In genomic region chr6:146994236-146994635, GRCm38 (mm10) we compare ENCODE assay signal across 9 mouse cellular contexts. TPM values are rescaled to one million over a fixed set of nuclear protein-coding genes. Genes with fewer than 3 reads are reported as not detected.
DNase-seq lines count a peak whose midpoint lies in the region; ATAC-seq and TF ChIP-seq lines count a peak whose summit lies in the region.
"Had no signal": no experiment of that assay in that cellular context is flagged by ENCODE, and none has a peak within 500 bp of the region (broad histone marks: within the 10 kb centered on the region; RNA-seq: fewer than 3 reads in every experiment).

No protein-coding gene starts in this region.

- WGBS in thymus, adult 2 months, result 44% methylated on average over 5 of the region's 5 CpGs

- no peak for TF ChIP-seq CTCF in thymus, adult 2 months (IDR thresholded peaks at IDR 0.05; ENCODE audit: borderline replicate concordance, control insufficient read depth, extremely low read depth, insufficient read depth, low read length, poor library complexity)

- no peaks in the 10 kb centered on the region for H3K27me3 ChIP-seq in thymus, adult 2 months (ENCODE audit: control insufficient read depth, insufficient read depth, low read length)

- no peak overlapping the region for H3K4me3 ChIP-seq in thymus, adult 2 months (ENCODE audit: control insufficient read depth, insufficient read depth, low read length)

- no peak overlapping the region for H3K27ac ChIP-seq in thymus, adult 2 months (ENCODE audit: control insufficient read depth, insufficient read depth, low read length)

- no peaks in the 10 kb centered on the region for H3K36me3 ChIP-seq in thymus, adult 2 months (ENCODE audit: control insufficient read depth, insufficient read depth, low read length)

- DNase-seq in gastrocnemius, adult 18-20 months (ENCODE audit: low spot score), result peak; percentile 55
- no peak for DNase-seq in gastrocnemius, adult 8-10 months (ENCODE audit: low spot score in 2 of 2)
- peak; percentile 50 for DNase-seq in thymus, adult 2 months
- no peak for DNase-seq in thymus, adult 18-20 months
- peak; percentile 63 to 86 for DNase-seq in kidney, postnatal 25 days
- peak; percentile 69 for DNase-seq in lung, postnatal 25 days (ENCODE audit: low spot score)
- peak; percentile 55 for DNase-seq in thymus, postnatal 14 days

- TF ChIP-seq POLR2A in thymus, adult 2 months (IDR thresholded peaks at IDR 0.05; ENCODE audit: control insufficient read depth, extremely low read depth, insufficient read depth, low read length, poor library complexity), result no peak

- peak; percentile 68; the same call in 1 of the 2 replicates for ATAC-seq in common myeloid progenitor, adult 5-6 weeks (replicated peaks; ENCODE audit: low read depth, poor library complexity, severe bottlenecking)

- H3K4me1 ChIP-seq in thymus, adult 2 months (replicated peaks; ENCODE audit: control insufficient read depth, insufficient read depth, low read length), result no peaks in the 10 kb centered on the region

RNA-seq across cellular contexts. Expression of gene Rep15, which starts 38.1 kb away (rescaled TPM):
- under 1 TPM; 0.41 to 0.74 TPM for total RNA-seq in gastrocnemius, adult 18-20 months (2021)
- under 1 TPM; 0.34 to 0.68 (median 0.51) TPM for total RNA-seq in gastrocnemius, adult 8-10 months (2022)
- polyA plus RNA-seq in thymus, adult 2 months (2012; rRNA removed), result 0.09 and 0.16 TPM in 2 replicates
- total RNA-seq in common myeloid progenitor, adult 5-6 weeks (2017), result not detected in 2 replicates

RNA-seq across cellular contexts. Expression of gene 1700034J05Rik, which starts 40.0 kb away (rescaled TPM):
- not detected for total RNA-seq in gastrocnemius, adult 18-20 months (2021)
- not detected for total RNA-seq in gastrocnemius, adult 8-10 months (2022)
- polyA plus RNA-seq in thymus, adult 2 months (2012; rRNA removed), result not detected in 2 replicates
- total RNA-seq in common myeloid progenitor, adult 5-6 weeks (2017), result not detected in 2 replicates
- polyA plus RNA-seq: small intestine, adult 2 months had no signal

RNA-seq across cellular contexts. Expression of gene Mrps35, which starts 48.3 kb away (rescaled TPM):
- total RNA-seq in gastrocnemius, adult 18-20 months (2021), result 10 to 100 TPM; 41.8 to 44.5 TPM
- 10 to 100 TPM; 27.0 to 41.8 (median 39.7) TPM for total RNA-seq in gastrocnemius, adult 8-10 months (2022)
- 8.4 and 9.4 TPM in 2 replicates for polyA plus RNA-seq in thymus, adult 2 months (2012; rRNA removed)
- 66.5 and 103 TPM in 2 replicates for total RNA-seq in common myeloid progenitor, adult 5-6 weeks (2017)

Comparison
In these comparisons a context has a peak if more than half of its experiments do, and no peak if none do; other contexts are left out.
1. DNase-seq: peak in gastrocnemius, adult 18-20 months (single experiment), thymus, adult 2 months (single experiment), kidney, postnatal 25 days (2 of 2), lung, postnatal 25 days (single experiment) and thymus, postnatal 14 days (single experiment); none in gastrocnemius, adult 8-10 months (0 of 2) and thymus, adult 18-20 months (0 of 2).